8 mouse cellular contexts compared by ENCODE assay signal in the genomic region with DNA sequence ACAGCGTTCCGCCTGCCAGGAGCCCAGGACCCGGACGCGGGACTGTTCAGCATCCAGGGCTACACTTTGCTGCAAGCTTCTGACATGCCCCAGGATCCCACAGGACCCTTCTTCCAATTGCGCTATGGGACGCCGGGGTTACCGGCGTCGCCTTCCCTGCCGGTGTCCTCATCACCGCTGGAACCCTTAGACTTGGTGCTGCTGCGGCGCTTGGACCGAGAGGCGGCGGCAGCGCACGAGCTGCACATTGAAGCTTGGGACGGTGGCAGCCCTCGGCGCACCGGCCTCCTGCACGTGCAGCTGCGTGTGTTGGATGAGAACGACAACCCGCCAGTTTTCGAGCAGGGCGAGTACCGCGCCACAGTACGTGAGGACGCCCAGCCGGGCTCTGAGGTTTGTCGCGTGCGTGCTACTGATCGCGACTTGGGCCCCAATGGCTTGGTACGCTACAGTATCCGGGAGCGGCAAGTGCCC. TPM values are rescaled to one million over a fixed set of nuclear protein-coding genes. Genes with fewer than 3 reads are reported as not detected.
DNase-seq lines count a peak whose midpoint lies in the region; ATAC-seq lines count a peak whose summit lies in the region.

No protein-coding gene starts in this region.

- peak overlapping the region; percentile 91 for H3K4me2 ChIP-seq in hindbrain, embryonic 14.5 days (replicated peaks)

- ATAC-seq in hindbrain, embryonic 14.5 days (ENCODE audit: low FRiP score): peak; percentile 28; the same call in 1 of the 2 replicates

- H3K36me3 ChIP-seq in hindbrain, embryonic 14.5 days (replicated peaks; ENCODE audit: control insufficient read depth, insufficient read depth): no peaks in the 10 kb centered on the region

- H3K4me3 ChIP-seq in hindbrain, embryonic 14.5 days (replicated peaks; ENCODE audit: low read length): peak overlapping the region; percentile 53

- H3K27me3 ChIP-seq in hindbrain, embryonic 14.5 days (ENCODE audit: control insufficient read depth, insufficient read depth, low read length): peaks cover 26% of the 10 kb centered on the region

- peaks cover 14% of the 10 kb centered on the region; the same call in 1 of the 2 replicates for H3K4me1 ChIP-seq in hindbrain, embryonic 14.5 days (replicated peaks; ENCODE audit: control insufficient read depth, insufficient read depth, low read length)

- no peaks in the 10 kb centered on the region for H3K9me3 ChIP-seq in hindbrain, embryonic 14.5 days (ENCODE audit: control insufficient read depth, low read length)

- peak overlapping the region; percentile 55 for H3K9ac ChIP-seq in hindbrain, embryonic 14.5 days

- no peak overlapping the region for H3K27ac ChIP-seq in hindbrain, embryonic 14.5 days

- DNase-seq in adrenal gland, postnatal 10 days: peak; percentile 49
- DNase-seq in adrenal gland, adult 8-10 months: no peak
- peak; percentile 46 for DNase-seq in right cerebral cortex, postnatal 14 days
- no peak for DNase-seq in right cerebral cortex, adult 18-20 months
- no peak for DNase-seq in hindbrain, embryonic 14.5 days (ENCODE audit: low spot score)
- peak; percentile 27 for DNase-seq in lung, postnatal 36 days
- DNase-seq in spleen, postnatal 10 days (ENCODE audit: low spot score in 2 of 2): no peak
- no peak for DNase-seq in thymus, postnatal 36 days

- under 1% methylated on average over 43 of the region's 43 CpGs for WGBS in hindbrain, embryonic 14.5 days

RNA-seq across cellular contexts. Expression of a gene that starts 0.7 kb away (rescaled TPM):
- total RNA-seq in adrenal gland, postnatal 10 days (2021): 1 to 10 TPM; 1.7 to 2.4 TPM
- under 1 TPM; 0.28 to 0.81 (median 0.56) TPM for total RNA-seq in adrenal gland, adult 8-10 months (2022)
- polyA plus RNA-seq in hindbrain, embryonic 14.5 days (2014; fragmentation: Nextera tagmentation; extraction: Ambion mirVana): 2.1 and 2.3 TPM in 2 replicates

Comparison
In these comparisons a context has a peak if more than half of its experiments do, and no peak if none do; other contexts are left out.
1. DNase-seq: peak in adrenal gland, postnatal 10 days (single experiment), right cerebral cortex, postnatal 14 days (single experiment) and lung, postnatal 36 days (single experiment); none in adrenal gland, adult 8-10 months (single experiment), right cerebral cortex, adult 18-20 months (single experiment), hindbrain, embryonic 14.5 days (single experiment), spleen, postnatal 10 days (0 of 2) and thymus, postnatal 36 days (0 of 2).